Mouse (Mus musculus) CH12.LX (cell line): ENCODE measurements at regions not wholly inside any gene's neighbourhood (a gene's known extent, or its start where the extent isn't known, plus 50 kb on each side); places are given as distances from the start of the nearest gene placed in this dataset.

Source experiments
- DNase-seq: peaks from one replicate; pipeline ENCODE4 v3.0.0-alpha.2; 2013; ENCODE audit errors: extremely low read depth
- H3K27ac ChIP-seq: 2 replicates; pipeline ENCODE4 v1.5.1; 2012; ENCODE audit warnings: low read depth, mild to moderate bottlenecking, control low read depth, moderate library complexity; ENCODE audit not compliant: insufficient read depth
- H3K27me3 ChIP-seq: replicated peaks from 2 replicates; pipeline ENCODE3; 2012; ENCODE audit warnings: inconsistent platforms
- H3K36me3 ChIP-seq, 2 experiments: replicated peaks in 1 of 2; 2 replicates each; pipeline versions ENCODE3 to v1.6.1; 2012; ENCODE audit warnings: inconsistent platforms in 1 of 2, low read length in 1 of 2, mild to moderate bottlenecking in 1 of 2, mixed read lengths in 1 of 2, moderate library complexity in 1 of 2; ENCODE audit not compliant: control insufficient read depth in 1 of 2, insufficient read depth in 1 of 2
- H3K4me1 ChIP-seq, 2 experiments: 2 replicates each; pipeline ENCODE4 v1.6.1; 2012; ENCODE audit warnings: inconsistent platforms in 1 of 2, moderate library complexity in 1 of 2; ENCODE audit not compliant: insufficient read depth in 2 of 2, control insufficient read depth in 1 of 2
- H3K4me2 ChIP-seq: 2 replicates; pipeline ENCODE4 v1.6.1; 2012; ENCODE audit warnings: low read depth, mild to moderate bottlenecking, control low read depth; ENCODE audit not compliant: poor library complexity, insufficient read depth, severe bottlenecking
- H3K4me3 ChIP-seq, 3 experiments: fragments of 150-350 bp in 1 of 3; sonication (generic) in 1 of 3; replicated peaks in 1 of 3; 2 replicates each; pipeline versions ENCODE3 to v1.5.1; 2011 to 2012; ENCODE audit warnings: low read depth in 2 of 3, low read length in 2 of 3, mild to moderate bottlenecking in 2 of 3, moderate library complexity in 2 of 3, control low read depth in 1 of 3, improper control_type of control experiment in 1 of 3, inconsistent platforms in 1 of 3, mixed read lengths in 1 of 3; ENCODE audit not compliant: poor library complexity in 1 of 3
- H3K79me2 ChIP-seq: replicated peaks from 2 replicates; pipeline ENCODE4 v1.6.1; 2012; ENCODE audit warnings: mild to moderate bottlenecking, moderate library complexity; ENCODE audit not compliant: control insufficient read depth, poor library complexity, insufficient read depth, severe bottlenecking; ENCODE audit errors: extremely low read depth
- H3K9ac ChIP-seq: 2 replicates; pipeline ENCODE4 v1.6.1; 2012; ENCODE audit warnings: low read depth, mild to moderate bottlenecking, control low read depth, moderate library complexity; ENCODE audit not compliant: insufficient read depth
- H3K9me3 ChIP-seq: replicated peaks from 2 replicates; pipeline ENCODE3; 2012; ENCODE audit warnings: low read length, inconsistent platforms, mixed read lengths
- BHLHE40 ChIP-seq: IDR thresholded peaks from 2 replicates; pipeline ENCODE4 v1.6.1; 2011; ENCODE audit warnings: mild to moderate bottlenecking, low read depth, low read length, improper control_type of control experiment
- CHD2 ChIP-seq: IDR thresholded peaks from 2 replicates; pipeline ENCODE4 v1.6.1; 2011; ENCODE audit warnings: low read length, improper control_type of control experiment
- EP300 ChIP-seq: IDR thresholded peaks from 2 replicates; pipeline ENCODE4 v1.6.1; 2011; ENCODE audit warnings: low read length, improper control_type of control experiment
- ETS1 ChIP-seq: conservative IDR thresholded peaks from 2 replicates; pipeline ENCODE4 v1.6.1; 2012; ENCODE audit warnings: low read depth, mild to moderate bottlenecking, inconsistent platforms, low read length, improper control_type of control experiment, moderate library complexity
- GABPA ChIP-seq: IDR thresholded peaks from 2 replicates; pipeline ENCODE4 v1.6.1; 2012; ENCODE audit warnings: low read depth, low read length, improper control_type of control experiment, inconsistent platforms; ENCODE audit not compliant: insufficient replicate concordance
- HCFC1 ChIP-seq: IDR thresholded peaks from 2 replicates; pipeline ENCODE4 v1.6.1; 2012; ENCODE audit warnings: low read depth, mild to moderate bottlenecking, inconsistent platforms, low read length, improper control_type of control experiment
- IRF4 ChIP-seq: IDR thresholded peaks from 2 replicates; pipeline ENCODE4 v1.6.1; 2014; ENCODE audit warnings: low read depth, mild to moderate bottlenecking, inconsistent platforms, low read length, improper control_type of control experiment
- KAT2A ChIP-seq: IDR thresholded peaks from 2 replicates; pipeline ENCODE4 v1.6.1; 2012; ENCODE audit warnings: low read length, improper control_type of control experiment, inconsistent platforms; ENCODE audit not compliant: insufficient replicate concordance
- MAFK ChIP-seq: IDR thresholded peaks from 2 replicates; pipeline ENCODE4 v1.6.1; 2011; ENCODE audit warnings: low read length, improper control_type of control experiment; ENCODE audit not compliant: insufficient replicate concordance
- MAX ChIP-seq: IDR thresholded peaks from 2 replicates; pipeline ENCODE4 v1.6.1; 2011; ENCODE audit warnings: low read length, improper control_type of control experiment
- MAZ ChIP-seq: IDR thresholded peaks from 2 replicates; pipeline ENCODE4 v1.6.1; 2012; ENCODE audit warnings: low read depth, mild to moderate bottlenecking, inconsistent platforms, low read length, improper control_type of control experiment, moderate library complexity
- MXI1 ChIP-seq: IDR thresholded peaks from 2 replicates; pipeline ENCODE4 v1.6.1; 2011; ENCODE audit warnings: mild to moderate bottlenecking, low read depth, low read length, improper control_type of control experiment
- MYC ChIP-seq: IDR thresholded peaks from 2 replicates; pipeline ENCODE4 v1.6.1; 2011; ENCODE audit warnings: low read depth, mild to moderate bottlenecking, improper control_type of control experiment, low read length
- NRF1 ChIP-seq: IDR thresholded peaks from 2 replicates; pipeline ENCODE4 v1.6.1; 2014; ENCODE audit warnings: low read depth, mild to moderate bottlenecking, inconsistent platforms, low read length, improper control_type of control experiment, moderate library complexity
- PAX5 ChIP-seq: IDR thresholded peaks from 2 replicates; pipeline ENCODE4 v1.6.1; 2012; ENCODE audit warnings: low read length, inconsistent platforms, mixed read lengths
- POLR2A ChIP-seq: IDR thresholded peaks from 2 replicates; pipeline ENCODE4 v1.6.1; 2011; ENCODE audit warnings: low read depth, mild to moderate bottlenecking, improper control_type of control experiment, low read length
- POLR2AphosphoS2 ChIP-seq: IDR thresholded peaks from 2 replicates; pipeline ENCODE4 v1.6.1; 2011; ENCODE audit warnings: low read depth, low read length, improper control_type of control experiment
- RAD21 ChIP-seq: IDR thresholded peaks from 2 replicates; pipeline ENCODE4 v1.6.1; 2011; ENCODE audit warnings: low read depth, mild to moderate bottlenecking, low read length, improper control_type of control experiment, moderate library complexity
- RCOR1 ChIP-seq: conservative IDR thresholded peaks from 2 replicates; pipeline ENCODE4 v1.6.1; 2012; ENCODE audit warnings: low read depth, mild to moderate bottlenecking, inconsistent platforms, low read length, improper control_type of control experiment
- SIN3A ChIP-seq: IDR thresholded peaks from 2 replicates; pipeline ENCODE4 v1.6.1; 2012; ENCODE audit warnings: low read length, improper control_type of control experiment, inconsistent platforms
- SMC3 ChIP-seq: IDR thresholded peaks from 2 replicates; pipeline ENCODE4 v1.6.1; 2011; ENCODE audit warnings: low read depth, low read length, improper control_type of control experiment
- TBP ChIP-seq: conservative IDR thresholded peaks from 2 replicates; pipeline ENCODE4 v1.6.1; 2011; ENCODE audit warnings: low read depth, low read length, improper control_type of control experiment
- UBTF ChIP-seq: IDR thresholded peaks from 2 replicates; pipeline ENCODE4 v1.6.1; 2012; ENCODE audit warnings: low read depth, mild to moderate bottlenecking, inconsistent platforms, low read length, improper control_type of control experiment, moderate library complexity
- USF1 ChIP-seq: IDR thresholded peaks from 2 replicates; pipeline ENCODE4 v1.6.1; 2014; ENCODE audit warnings: low read depth, mild to moderate bottlenecking, inconsistent platforms, low read length, improper control_type of control experiment
- USF2 ChIP-seq: conservative IDR thresholded peaks from 2 replicates; pipeline ENCODE4 v1.6.1; 2011; ENCODE audit warnings: low read depth, low read length, improper control_type of control experiment
- ZKSCAN1 ChIP-seq: IDR thresholded peaks from 2 replicates; pipeline ENCODE4 v1.6.1; 2012; ENCODE audit warnings: low read depth, inconsistent platforms, low read length, improper control_type of control experiment, borderline replicate concordance
- ZNF384 ChIP-seq: IDR thresholded peaks from 2 replicates; pipeline ENCODE4 v1.6.1; 2012; ENCODE audit warnings: low read depth, low read length, improper control_type of control experiment, inconsistent platforms
- dilution Hi-C: fragments of 300-500 bp; cut with MboI; formaldehyde crosslinking; loops from 2 replicates; pipeline ENCODE4 v1.14.3; 2020; ENCODE audit warnings: low sequenced_read_pairs; ENCODE audit not compliant: extremely low pct_unique_long_range_greater_than_20kb, extremely low pct_ligation_motif_present
- in situ Hi-C: fragments of 300-500 bp; cut with MboI; formaldehyde crosslinking; loops from 3 replicates; pipeline ENCODE4 v1.14.3; 2019; ENCODE audit warnings: low sequenced_read_pairs, low pct_ligation_motif_present, low pct_unique_long_range_greater_than_20kb, mixed read lengths

GRCm38 (mm10) chr3:9936853-9937441, 151.0 kb upstream of the Gm9833 start:
- no peak for DNase-seq
- in situ Hi-C loops, result loop anchor here (25.0 kb wide), 1 partner anchor 450 kb away; no protein-coding TSS in a partner anchor
- no peak overlapping the region for H3K4me2 ChIP-seq
- H3K4me1 ChIP-seq, result peaks cover 6% of the 10 kb centered on the region in 2 experiments; a peak in 3 of 4 replicates
- TF ChIP-seq ZNF384 (no peak), MXI1 (no peak), ZKSCAN1 (no peak), GABPA (no peak), TBP (no peak), MAZ (no peak), UBTF (no peak), USF1 (no peak)
- TF ChIP-seq, all 38 proteins: peak for 0
- dilution Hi-C loops, result no loop called here
- Histone ChIP-seq H3K9me3 (no peaks in the 10 kb centered on the region), H3K9ac (no peak overlapping the region), H3K27ac (no peak overlapping the region), H3K36me3 (no peaks in the 10 kb centered on the region), H3K27me3 (no peaks in the 10 kb centered on the region), H3K4me3 (no peak overlapping the region), H3K79me2 (no peaks in the 10 kb centered on the region)

GRCm38 (mm10) chr3:9938651-9939050, 149.3 kb upstream of the Gm9833 start:
- no peaks in the 10 kb centered on the region for H3K79me2 ChIP-seq
- no peak overlapping the region for H3K9ac ChIP-seq
- no peak for TF ChIP-seq CHD2
- TF ChIP-seq EP300, result no peak
- TF ChIP-seq SMC3, result no peak
- no peak for TF ChIP-seq RCOR1
- TF ChIP-seq PAX5, result no peak
- TF ChIP-seq MAX, result no peak
- no peak for TF ChIP-seq ETS1
- TF ChIP-seq MAFK, result no peak
- TF ChIP-seq BHLHE40, result no peak
- TF ChIP-seq RAD21, result no peak
- no peak for TF ChIP-seq POLR2AphosphoS2
- no peak for TF ChIP-seq SIN3A
- no peak for TF ChIP-seq MYC
- no peak for TF ChIP-seq MXI1
- TF ChIP-seq USF2, result no peak
- no peak for TF ChIP-seq HCFC1
- no peak for TF ChIP-seq NRF1
- TF ChIP-seq POLR2A, result no peak
- TF ChIP-seq IRF4, result no peak
- no peak for TF ChIP-seq KAT2A
- H3K36me3 ChIP-seq, result no peaks in the 10 kb centered on the region
- H3K4me2 ChIP-seq, result no peak overlapping the region
- peaks cover 6% of the 10 kb centered on the region in 2 experiments; a peak in 3 of 4 replicates for H3K4me1 ChIP-seq
- dilution Hi-C loops, result no loop called here
- no peaks in the 10 kb centered on the region for H3K9me3 ChIP-seq
- no peak for DNase-seq
- peaks cover 5% of the 10 kb centered on the region for H3K27me3 ChIP-seq
- H3K4me3 ChIP-seq, result no peak overlapping the region
- no peak overlapping the region for H3K27ac ChIP-seq
- in situ Hi-C loops, result loop anchor here (25.0 kb wide), 1 partner anchor 451 kb away; no protein-coding TSS in a partner anchor
